In genomic region chr17:26941841-26942570, GRCm38 (mm10) we compare ENCODE assay signal across 8 mouse cellular contexts. TPM values are rescaled to one million over a fixed set of nuclear protein-coding genes. Genes with fewer than 3 reads are reported as not detected.
DNase-seq lines count a peak whose midpoint lies in the region; ATAC-seq and TF ChIP-seq lines count a peak whose summit lies in the region.

No protein-coding gene starts in this region.

- no peak overlapping the region for H3K27ac ChIP-seq in lung, postnatal 0 days (ENCODE audit: low read length)
- peak overlapping the region; percentile 95 for H3K27ac ChIP-seq in limb, embryonic 12.5 days
- peak overlapping the region; percentile 72; the same call in 1 of the 2 replicates for H3K27ac ChIP-seq in stomach, embryonic 14.5 days (ENCODE audit: low read length)

- H3K36me3 ChIP-seq in lung, postnatal 0 days (ENCODE audit: insufficient read depth, low read length) = no peaks in the 10 kb centered on the region
- H3K36me3 ChIP-seq in limb, embryonic 12.5 days = peaks cover 14% of the 10 kb centered on the region; the same call in 1 of the 2 replicates
- H3K36me3 ChIP-seq in stomach, embryonic 14.5 days (ENCODE audit: control insufficient read depth, insufficient read depth, low read length) = peaks cover 4% of the 10 kb centered on the region; the same call in 1 of the 2 replicates

- peak overlapping the region; percentile 50; the same call in 1 of the 2 replicates for H3K4me2 ChIP-seq in lung, postnatal 0 days (replicated peaks; ENCODE audit: low read depth, low read length)
- H3K4me2 ChIP-seq in limb, embryonic 12.5 days = peak overlapping the region; percentile 85
- peak overlapping the region; percentile 51 for H3K4me2 ChIP-seq in stomach, embryonic 14.5 days (replicated peaks; ENCODE audit: low read depth, low read length)

- 23% methylated on average over 4 of the region's 4 CpGs for WGBS in lung, postnatal 0 days
- 13% methylated on average over 4 of the region's 4 CpGs for WGBS in limb, embryonic 12.5 days
- 18% methylated on average over 4 of the region's 4 CpGs for WGBS in stomach, embryonic 14.5 days

- TF ChIP-seq EP300 in lung, postnatal 0 days (IDR thresholded peaks at IDR 0.05) = no peak

- H3K4me1 ChIP-seq in lung, postnatal 0 days (ENCODE audit: insufficient read depth, low read depth, low read length) = peaks cover 25% of the 10 kb centered on the region
- peaks cover 65% of the 10 kb centered on the region for H3K4me1 ChIP-seq in limb, embryonic 12.5 days (replicated peaks)
- peaks cover 40% of the 10 kb centered on the region for H3K4me1 ChIP-seq in stomach, embryonic 14.5 days (ENCODE audit: control insufficient read depth, insufficient read depth, low read length)

- peak; percentile 43 for DNase-seq in cerebellum, adult 11-12 months
- no peak for DNase-seq in cerebellum, adult 18-20 months
- DNase-seq in lung, postnatal 0 days (ENCODE audit: low spot score) = no peak
- no peak for DNase-seq in lung, postnatal 25 days (ENCODE audit: low spot score)
- DNase-seq in left cerebral cortex, adult 11 months (ENCODE audit: low spot score) = no peak

- no peak for ATAC-seq in lung, postnatal 0 days
- ATAC-seq in limb, embryonic 12.5 days (ENCODE audit: insufficient number of reproducible peaks, insufficient read depth, low FRiP score, low TSS enrichment, low read depth) = no peak
- no peak for ATAC-seq in stomach, embryonic 14.5 days (ENCODE audit: insufficient number of reproducible peaks, insufficient read depth, low FRiP score, low read depth)
- no peak for ATAC-seq in monocyte, adult 5-6 weeks (replicated peaks; ENCODE audit: insufficient number of reproducible peaks, low FRiP score, low TSS enrichment, poor library complexity, severe bottlenecking)

- H3K27me3 ChIP-seq in lung, postnatal 0 days (replicated peaks; ENCODE audit: insufficient read depth, low read length) = no peaks in the 10 kb centered on the region
- no peaks in the 10 kb centered on the region for H3K27me3 ChIP-seq in limb, embryonic 12.5 days
- H3K27me3 ChIP-seq in stomach, embryonic 14.5 days (ENCODE audit: control insufficient read depth, insufficient read depth, low read length) = no peaks in the 10 kb centered on the region

- no peaks in the 10 kb centered on the region for H3K9me3 ChIP-seq in lung, postnatal 0 days (ENCODE audit: low read length)
- H3K9me3 ChIP-seq in limb, embryonic 12.5 days = no peaks in the 10 kb centered on the region
- H3K9me3 ChIP-seq in stomach, embryonic 14.5 days (ENCODE audit: control insufficient read depth, low read depth, low read length) = no peaks in the 10 kb centered on the region

- H3K9ac ChIP-seq in lung, postnatal 0 days (replicated peaks; ENCODE audit: low read depth) = no peak overlapping the region
- H3K9ac ChIP-seq in limb, embryonic 12.5 days (replicated peaks) = peak overlapping the region; percentile 80
- peak overlapping the region; percentile 31; the same call in 1 of the 2 replicates for H3K9ac ChIP-seq in stomach, embryonic 14.5 days (replicated peaks; ENCODE audit: low read depth, low read length)

- H3K4me3 ChIP-seq in lung, postnatal 0 days (ENCODE audit: low read depth, low read length) = no peak overlapping the region
- H3K4me3 ChIP-seq in limb, embryonic 12.5 days (replicated peaks) = peak overlapping the region; percentile 69
- peak overlapping the region; percentile 39 for H3K4me3 ChIP-seq in stomach, embryonic 14.5 days (ENCODE audit: low read depth, low read length)

- TF ChIP-seq CTCF in lung, postnatal 0 days (IDR thresholded peaks at IDR 0.05) = no peak

RNA-seq across cellular contexts. Expression of gene Syngap1, which starts 1.0 kb away (rescaled TPM):
- polyA plus RNA-seq in lung, postnatal 0 days (2015; fragmentation: Nextera tagmentation; extraction: Ambion mirVana) = 1.0 and 1.4 TPM in 2 replicates
- polyA plus RNA-seq in limb, embryonic 12.5 days (2016; fragmentation: Nextera tagmentation; extraction: Ambion mirVana) = 3.4 and 4.0 TPM in 2 replicates
- 3.0 and 3.3 TPM in 2 replicates for polyA plus RNA-seq in stomach, embryonic 14.5 days (2014; fragmentation: Nextera tagmentation; extraction: Ambion mirVana)
- total RNA-seq in monocyte, adult 5-6 weeks (2017) = 0.76 to 3.9 TPM (median 0.96 TPM) in 3 replicates

RNA-seq across cellular contexts. Expression of gene Cuta, which starts 2.6 kb away (rescaled TPM):
- 179 and 180 TPM in 2 replicates for polyA plus RNA-seq in lung, postnatal 0 days (2015; fragmentation: Nextera tagmentation; extraction: Ambion mirVana)
- polyA plus RNA-seq in limb, embryonic 12.5 days (2016; fragmentation: Nextera tagmentation; extraction: Ambion mirVana) = 173 and 188 TPM in 2 replicates
- polyA plus RNA-seq in stomach, embryonic 14.5 days (2014; fragmentation: Nextera tagmentation; extraction: Ambion mirVana) = 152 and 161 TPM in 2 replicates
- total RNA-seq in monocyte, adult 5-6 weeks (2017) = 22.8 to 35.9 TPM (median 25.9 TPM) in 3 replicates

RNA-seq across cellular contexts. Expression of gene Phf1, which starts 9.2 kb away (rescaled TPM):
- polyA plus RNA-seq in lung, postnatal 0 days (2015; fragmentation: Nextera tagmentation; extraction: Ambion mirVana) = 15.2 and 16.2 TPM in 2 replicates
- polyA plus RNA-seq in limb, embryonic 12.5 days (2016; fragmentation: Nextera tagmentation; extraction: Ambion mirVana) = 10.7 and 12.5 TPM in 2 replicates
- polyA plus RNA-seq in stomach, embryonic 14.5 days (2014; fragmentation: Nextera tagmentation; extraction: Ambion mirVana) = 8.9 and 9.9 TPM in 2 replicates
- 26.2 to 57.6 TPM (median 30.0 TPM) in 3 replicates for total RNA-seq in monocyte, adult 5-6 weeks (2017)

RNA-seq across cellular contexts. Expression of gene Kifc5b, which starts 25.1 kb away (rescaled TPM):
- 0.35 and 0.44 TPM in 2 replicates for polyA plus RNA-seq in lung, postnatal 0 days (2015; fragmentation: Nextera tagmentation; extraction: Ambion mirVana)
- 9.5 and 10.5 TPM in 2 replicates for polyA plus RNA-seq in limb, embryonic 12.5 days (2016; fragmentation: Nextera tagmentation; extraction: Ambion mirVana)
- polyA plus RNA-seq in stomach, embryonic 14.5 days (2014; fragmentation: Nextera tagmentation; extraction: Ambion mirVana) = 7.1 and 8.2 TPM in 2 replicates
- total RNA-seq in monocyte, adult 5-6 weeks (2017) = 1.5 to 3.2 TPM (median 2.3 TPM) in 3 replicates

RNA-seq across cellular contexts. Expression of gene Zbtb9, which starts 31.0 kb away (rescaled TPM):
- 9.3 and 9.9 TPM in 2 replicates for polyA plus RNA-seq in lung, postnatal 0 days (2015; fragmentation: Nextera tagmentation; extraction: Ambion mirVana)
- 15.8 and 17.8 TPM in 2 replicates for polyA plus RNA-seq in limb, embryonic 12.5 days (2016; fragmentation: Nextera tagmentation; extraction: Ambion mirVana)
- 9.8 and 10.5 TPM in 2 replicates for polyA plus RNA-seq in stomach, embryonic 14.5 days (2014; fragmentation: Nextera tagmentation; extraction: Ambion mirVana)
- total RNA-seq in monocyte, adult 5-6 weeks (2017) = 23.5 to 34.2 TPM (median 32.3 TPM) in 3 replicates
